Mouse (Mus musculus): ENCODE results near the gene Ephb1.

Ephb1 gene

DNA sequence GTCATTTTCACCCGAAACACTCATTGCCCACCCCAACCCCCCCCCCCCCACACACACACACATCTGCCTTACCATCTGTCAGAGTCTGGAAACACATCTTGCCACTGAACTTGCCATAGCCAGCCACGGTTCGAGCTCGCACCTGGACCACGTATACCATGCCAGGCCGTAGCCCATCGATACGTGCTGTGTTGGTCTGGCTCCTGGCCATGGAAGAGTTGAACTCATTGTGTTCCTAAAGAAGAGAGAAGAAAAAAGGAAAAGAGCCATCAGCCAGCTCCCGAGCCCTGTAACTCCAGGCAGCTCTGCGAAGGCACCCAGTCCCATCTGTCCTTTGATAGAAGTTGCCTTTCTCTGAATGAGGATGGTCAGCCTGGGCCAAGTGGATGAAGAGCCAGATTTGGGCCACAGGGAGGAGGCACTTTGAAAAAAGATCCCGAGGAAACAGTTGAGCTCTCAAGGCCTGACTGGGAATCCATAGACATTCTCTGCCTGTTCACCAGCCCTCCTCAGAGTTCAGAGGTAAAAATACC lies 352.8 kb downstream of the Ephb1 start:
- no peaks in the 10 kb centered on the region for H3K4me1 ChIP-seq (replicated peaks; ENCODE audit: low read depth, low read length)
- H3K9me3 ChIP-seq (ENCODE audit: low read length) = no peaks in the 10 kb centered on the region
- no peaks in the 10 kb centered on the region for H3K36me3 ChIP-seq (ENCODE audit: insufficient read depth, low read length)
- no peak overlapping the region for H3K4me3 ChIP-seq (replicated peaks; ENCODE audit: low read length)
- no peak for TF ChIP-seq NANOG (IDR thresholded peaks at IDR 0.05; ENCODE audit: borderline replicate concordance, low read length)
- no peak for TF ChIP-seq POU5F1 (IDR thresholded peaks at IDR 0.05; ENCODE audit: borderline replicate concordance, low read length)
- TF ChIP-seq CTCF (conservative IDR thresholded peaks at IDR 0.05; ENCODE audit: low read length) = no peak
- H3K27me3 ChIP-seq (ENCODE audit: insufficient read depth, low read length) = no peaks in the 10 kb centered on the region

DNA sequence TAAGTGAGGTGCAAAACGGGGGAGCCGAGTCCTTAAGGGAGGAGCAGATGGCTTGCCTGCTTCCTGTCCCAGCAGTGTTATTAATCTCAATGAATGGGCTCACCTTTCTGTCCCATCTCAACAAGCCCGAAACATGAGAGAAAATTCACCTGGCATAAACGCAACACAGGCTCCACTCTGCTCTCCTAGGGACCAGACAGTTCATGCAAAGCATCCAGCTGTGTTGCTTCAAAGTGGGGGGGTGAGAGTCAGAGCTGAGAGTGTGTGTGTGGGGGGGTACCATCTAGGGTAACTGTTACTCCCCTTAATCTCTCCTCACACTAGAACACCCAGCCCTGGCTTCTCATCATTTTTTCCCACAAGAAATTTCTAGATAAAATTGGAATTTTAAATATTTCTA lies 354.8 kb downstream of the Ephb1 start:
- no peak for TF ChIP-seq POU5F1 (IDR thresholded peaks at IDR 0.05; ENCODE audit: borderline replicate concordance, low read length)
- TF ChIP-seq NANOG (IDR thresholded peaks at IDR 0.05; ENCODE audit: borderline replicate concordance, low read length) = no peak
- TF ChIP-seq CTCF (conservative IDR thresholded peaks at IDR 0.05; ENCODE audit: low read length) = no peak
- Histone ChIP-seq H3K9me3 (ENCODE audit: low read length) (no peaks in the 10 kb centered on the region), H3K27me3 (ENCODE audit: insufficient read depth, low read length) (no peaks in the 10 kb centered on the region), H3K4me3 (replicated peaks; ENCODE audit: low read length) (no peak overlapping the region), H3K36me3 (ENCODE audit: insufficient read depth, low read length) (no peaks in the 10 kb centered on the region), H3K4me1 (replicated peaks; ENCODE audit: low read depth, low read length) (no peaks in the 10 kb centered on the region)

DNA sequence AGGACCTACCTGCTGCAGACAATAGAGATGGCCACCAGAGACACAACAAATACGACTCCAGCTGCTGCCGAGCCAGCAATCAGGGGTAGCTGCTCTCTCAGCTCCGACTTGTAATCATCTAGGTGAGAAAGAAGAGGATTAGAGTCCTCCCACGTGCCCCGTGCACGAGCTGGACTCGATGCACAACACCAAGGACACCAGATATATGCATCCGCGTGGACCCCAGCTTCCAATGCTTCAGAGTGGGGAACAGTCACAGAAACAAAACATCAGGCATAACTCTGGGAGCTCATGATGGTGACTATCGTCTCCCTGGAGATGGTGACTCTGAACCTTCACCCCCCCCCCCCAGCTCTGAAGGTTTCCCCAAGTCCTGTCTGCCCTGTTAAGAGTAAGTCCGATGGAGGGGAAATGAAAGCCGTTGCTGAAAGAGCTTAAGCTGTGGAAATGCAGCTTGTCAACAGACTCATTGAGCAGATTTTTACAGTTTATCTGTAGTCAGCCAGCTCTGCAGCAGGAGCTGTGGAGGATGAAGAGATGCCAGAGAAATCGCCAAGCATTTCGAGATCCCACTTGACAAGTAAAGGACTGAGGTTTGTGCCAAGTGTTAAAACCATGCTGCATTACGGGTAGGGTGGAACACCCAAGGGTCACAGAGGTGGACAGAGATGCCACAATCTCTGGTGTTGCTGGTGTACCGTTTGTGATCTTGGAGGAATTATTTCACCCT lies 357.6 kb downstream of the Ephb1 start:
- Histone ChIP-seq H3K4me1 (replicated peaks; ENCODE audit: low read depth, low read length) (no peaks in the 10 kb centered on the region), H3K36me3 (ENCODE audit: insufficient read depth, low read length) (no peaks in the 10 kb centered on the region), H3K4me3 (replicated peaks; ENCODE audit: low read length) (no peak overlapping the region), H3K27me3 (ENCODE audit: insufficient read depth, low read length) (no peaks in the 10 kb centered on the region), H3K9me3 (ENCODE audit: low read length) (no peaks in the 10 kb centered on the region)
- TF ChIP-seq CTCF (conservative IDR thresholded peaks at IDR 0.05; ENCODE audit: low read length) = no peak

DNA sequence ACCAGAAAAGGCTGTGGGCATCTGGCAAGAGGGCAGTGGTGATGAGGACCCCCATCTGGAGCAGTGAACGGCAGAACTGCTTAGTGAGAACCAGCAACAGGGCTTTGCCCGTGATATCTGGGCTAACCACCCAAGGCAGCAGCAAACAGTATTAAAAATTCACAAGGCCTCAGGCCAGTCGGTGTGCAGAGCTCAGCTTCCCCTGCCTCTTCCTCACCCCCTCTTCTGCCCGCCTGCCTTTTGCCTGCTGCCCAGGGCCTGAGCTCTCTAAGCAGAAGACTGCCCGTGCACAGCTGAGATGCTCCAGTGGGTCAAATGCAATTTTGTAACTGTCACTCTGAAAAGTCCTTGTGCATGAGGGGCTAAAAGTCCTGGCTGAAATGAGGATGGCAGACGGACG lies 358.3 kb downstream of the Ephb1 start:
- H3K4me3 ChIP-seq (replicated peaks; ENCODE audit: low read length) = no peak overlapping the region
- no peaks in the 10 kb centered on the region for H3K4me1 ChIP-seq (replicated peaks; ENCODE audit: low read depth, low read length)
- H3K9me3 ChIP-seq (ENCODE audit: low read length) = peaks cover 3% of the 10 kb centered on the region; the same call in 1 of the 2 replicates
- TF ChIP-seq POU5F1 (IDR thresholded peaks at IDR 0.05; ENCODE audit: borderline replicate concordance, low read length) (no peak), CTCF (conservative IDR thresholded peaks at IDR 0.05; ENCODE audit: low read length) (no peak), NANOG (IDR thresholded peaks at IDR 0.05; ENCODE audit: borderline replicate concordance, low read length) (no peak)
- H3K36me3 ChIP-seq (ENCODE audit: insufficient read depth, low read length) = no peaks in the 10 kb centered on the region
- H3K27me3 ChIP-seq (ENCODE audit: insufficient read depth, low read length) = no peaks in the 10 kb centered on the region

DNA sequence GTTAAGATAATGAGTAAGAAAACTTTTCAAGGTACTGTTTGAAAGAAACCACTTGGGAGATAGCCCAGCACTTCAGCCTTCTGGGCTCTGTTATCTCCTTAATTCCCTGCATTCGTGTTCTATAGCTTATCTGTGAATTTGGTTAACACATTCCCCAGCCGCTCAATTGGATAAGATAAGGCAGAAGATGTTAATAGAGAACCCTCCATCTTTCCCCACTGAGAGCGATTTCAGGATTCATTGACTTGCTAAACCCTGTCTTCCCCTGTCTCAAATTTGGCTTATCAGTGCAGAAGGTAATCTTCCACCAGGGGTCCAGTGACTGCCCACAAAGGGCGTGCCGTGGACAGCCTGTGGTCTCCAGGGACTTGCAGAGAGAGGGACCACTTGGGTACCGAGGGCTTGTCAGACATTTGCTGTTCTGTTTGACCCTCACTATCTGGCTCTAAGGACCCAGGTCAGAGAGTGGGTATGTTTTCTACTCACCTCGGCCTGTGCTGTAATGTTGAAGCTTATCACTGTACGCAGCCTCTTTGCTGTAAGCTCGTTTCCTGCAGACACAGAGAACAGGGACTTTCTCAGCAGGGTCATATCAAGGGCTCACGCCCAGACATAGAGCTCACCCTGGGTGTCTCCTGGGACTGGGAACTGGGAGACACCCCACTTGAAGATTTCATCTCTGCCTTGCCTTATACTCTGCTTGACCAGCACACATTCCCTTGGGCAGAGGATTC lies 358.9 kb downstream of the Ephb1 start:
- Histone ChIP-seq H3K4me3 (replicated peaks; ENCODE audit: low read length) (no peak overlapping the region), H3K9me3 (ENCODE audit: low read length) (peaks cover 3% of the 10 kb centered on the region; the same call in 1 of the 2 replicates), H3K36me3 (ENCODE audit: insufficient read depth, low read length) (no peaks in the 10 kb centered on the region), H3K27me3 (ENCODE audit: insufficient read depth, low read length) (no peaks in the 10 kb centered on the region), H3K4me1 (replicated peaks; ENCODE audit: low read depth, low read length) (peaks cover 3% of the 10 kb centered on the region; the same call in 1 of the 2 replicates)
- TF ChIP-seq POU5F1 (IDR thresholded peaks at IDR 0.05; ENCODE audit: borderline replicate concordance, low read length) (no peak), CTCF (conservative IDR thresholded peaks at IDR 0.05; ENCODE audit: low read length) (no peak), NANOG (IDR thresholded peaks at IDR 0.05; ENCODE audit: borderline replicate concordance, low read length) (no peak)

DNA sequence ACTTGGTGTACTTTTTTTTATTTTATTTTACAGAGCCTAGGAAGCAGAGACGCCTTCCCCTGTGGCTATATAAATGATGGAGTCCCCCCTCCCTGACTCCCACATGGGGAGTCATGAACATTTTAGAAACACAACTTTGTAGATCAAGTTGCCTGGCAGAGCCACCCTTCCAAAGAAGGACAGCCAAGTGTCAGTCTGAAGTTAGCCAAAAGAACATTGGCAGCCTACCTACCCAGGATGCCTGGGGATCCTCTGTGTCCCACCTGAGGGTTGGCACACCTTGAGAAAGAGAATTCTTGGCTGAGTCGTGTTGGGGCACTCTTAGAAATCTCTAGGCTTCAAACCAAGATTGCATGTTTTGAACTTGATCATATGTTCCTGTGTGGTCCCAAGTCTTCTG lies 360.4 kb downstream of the Ephb1 start:
- no peak overlapping the region for H3K4me3 ChIP-seq (replicated peaks; ENCODE audit: low read length)

DNA sequence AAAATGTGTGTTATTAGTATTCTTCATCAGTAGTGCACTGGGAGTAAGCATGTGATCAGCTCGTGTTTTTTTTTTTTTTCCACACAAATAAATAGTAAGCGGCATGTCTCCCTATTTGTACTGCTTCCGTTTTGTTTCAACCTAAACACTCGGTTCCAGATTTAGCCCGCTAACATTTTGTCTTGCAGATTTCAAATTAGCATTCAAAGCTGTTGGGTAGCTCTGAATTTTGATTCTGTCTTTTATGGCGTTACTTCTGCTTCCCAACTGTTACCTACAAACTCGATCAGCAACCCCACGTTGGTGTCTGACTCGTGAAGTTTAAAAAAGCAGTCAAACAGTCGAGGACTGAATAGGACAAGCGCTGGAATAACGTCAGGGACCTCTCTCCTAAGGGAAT lies 363.7 kb downstream of the Ephb1 start:
- H3K9me3 ChIP-seq (ENCODE audit: low read length) = peaks cover 15% of the 10 kb centered on the region
- TF ChIP-seq NANOG (IDR thresholded peaks at IDR 0.05; ENCODE audit: borderline replicate concordance, low read length) = no peak
- no peak for TF ChIP-seq POU5F1 (IDR thresholded peaks at IDR 0.05; ENCODE audit: borderline replicate concordance, low read length)
- TF ChIP-seq CTCF (conservative IDR thresholded peaks at IDR 0.05; ENCODE audit: low read length) = no peak
- H3K27me3 ChIP-seq (ENCODE audit: insufficient read depth, low read length) = no peaks in the 10 kb centered on the region
- H3K4me1 ChIP-seq (replicated peaks; ENCODE audit: low read depth, low read length) = peaks cover 17% of the 10 kb centered on the region; the same call in 1 of the 2 replicates
- H3K36me3 ChIP-seq (ENCODE audit: insufficient read depth, low read length) = no peaks in the 10 kb centered on the region
- H3K4me3 ChIP-seq (replicated peaks; ENCODE audit: low read length) = no peak overlapping the region

More for the DNA sequence above, 360.4 kb downstream of the Ephb1 start:
- Histone ChIP-seq H3K4me1 (replicated peaks; ENCODE audit: low read depth, low read length) (peaks cover 17% of the 10 kb centered on the region; the same call in 1 of the 2 replicates), H3K36me3 (ENCODE audit: insufficient read depth, low read length) (no peaks in the 10 kb centered on the region), H3K9me3 (ENCODE audit: low read length) (peaks cover 12% of the 10 kb centered on the region), H3K27me3 (ENCODE audit: insufficient read depth, low read length) (no peaks in the 10 kb centered on the region)
- TF ChIP-seq POU5F1 (IDR thresholded peaks at IDR 0.05; ENCODE audit: borderline replicate concordance, low read length) = no peak
- no peak for TF ChIP-seq NANOG (IDR thresholded peaks at IDR 0.05; ENCODE audit: borderline replicate concordance, low read length)
- TF ChIP-seq CTCF (conservative IDR thresholded peaks at IDR 0.05; ENCODE audit: low read length) = no peak

DNA sequence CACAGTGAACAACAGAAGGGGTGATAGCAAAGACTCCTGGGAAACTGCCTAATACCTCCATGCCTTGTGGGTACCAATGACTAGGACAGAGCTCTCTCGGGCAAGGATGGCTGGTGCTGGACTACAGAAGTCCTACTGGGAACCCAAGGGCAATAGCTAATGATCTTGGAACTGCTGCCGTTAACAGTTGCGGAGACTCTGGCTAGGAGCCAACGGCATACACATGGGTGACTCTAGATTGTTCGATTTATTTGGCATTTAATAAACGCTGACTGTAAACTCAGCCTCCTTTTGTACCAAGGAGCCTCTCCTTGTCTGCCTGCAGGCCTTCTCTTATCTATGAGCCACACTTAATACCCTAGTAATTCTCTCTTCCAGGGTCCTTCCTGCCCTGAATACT lies 364.5 kb downstream of the Ephb1 start:
- TF ChIP-seq CTCF (conservative IDR thresholded peaks at IDR 0.05; ENCODE audit: low read length) (no peak), NANOG (IDR thresholded peaks at IDR 0.05; ENCODE audit: borderline replicate concordance, low read length) (no peak), POU5F1 (IDR thresholded peaks at IDR 0.05; ENCODE audit: borderline replicate concordance, low read length) (no peak)
- H3K4me1 ChIP-seq (replicated peaks; ENCODE audit: low read depth, low read length) = peaks cover 17% of the 10 kb centered on the region; the same call in 1 of the 2 replicates
- peaks cover 15% of the 10 kb centered on the region for H3K9me3 ChIP-seq (ENCODE audit: low read length)
- H3K4me3 ChIP-seq (replicated peaks; ENCODE audit: low read length) = no peak overlapping the region
- no peaks in the 10 kb centered on the region for H3K36me3 ChIP-seq (ENCODE audit: insufficient read depth, low read length)
- H3K27me3 ChIP-seq (ENCODE audit: insufficient read depth, low read length) = no peaks in the 10 kb centered on the region

All from E14TG2a.4 (cell line).